Mouse (Mus musculus): Measurements from ENCODE around the gene Adamts4. TPM values are rescaled to one million over a fixed set of nuclear protein-coding genes. Genes with fewer than 3 reads are reported as not detected.
A peak's percentile ranks its signal among the peaks of the same experiment; 100 is the strongest.

Adamts4 gene
- 11.7 and 13.1 TPM in 2 replicates for polyA plus RNA-seq (2014; fragmentation: Nextera tagmentation; extraction: Ambion mirVana)

- Histone ChIP-seq H3K4me3 (ENCODE audit: low read depth, low read length) (peak within 1 kb of the TSS; percentile 46), H3K4me2 (ENCODE audit: low read depth, low read length) (peak within 1 kb of the TSS; percentile 80), H3K36me3 (ENCODE audit: control insufficient read depth, insufficient read depth, low read length) (peaks cover 27% of the 10 kb centered on the region), H3K9me3 (ENCODE audit: control insufficient read depth, low read length) (no peaks in the 10 kb centered on the region), H3K9ac (ENCODE audit: low read depth, low read length) (peak within 1 kb of the TSS; percentile 63), H3K4me1 (ENCODE audit: control insufficient read depth, insufficient read depth, low read length) (peaks cover 50% of the 10 kb centered on the region), H3K27me3 (replicated peaks; ENCODE audit: control insufficient read depth, insufficient read depth, low read length) (no peaks in the 10 kb centered on the region), H3K27ac (replicated peaks; ENCODE audit: low read depth, low read length) (peak within 1 kb of the TSS; percentile 93)
- ATAC-seq (ENCODE audit: low read depth) (peak; percentile 30; the same call in 1 of the 2 replicates), DNase-seq (ENCODE audit: low spot score) (peak; percentile 90)
- 5% methylated on average over 5 of the region's 5 CpGs for WGBS
Measured at GRCm38 (mm10) chr1:171249913-171250600, at the start of gene Adamts4. TSS of gene Adamts4 (plus strand) at chr1:171250421.

- ATAC-seq (ENCODE audit: low read depth) (no peak), DNase-seq (ENCODE audit: low spot score) (no peak)
- no peak overlapping the region for H3K27ac ChIP-seq (replicated peaks; ENCODE audit: low read depth, low read length)
- H3K36me3 ChIP-seq (ENCODE audit: control insufficient read depth, insufficient read depth, low read length): no peaks in the 10 kb centered on the region
- H3K4me1 ChIP-seq (ENCODE audit: control insufficient read depth, insufficient read depth, low read length): 0 out of 2 replicates have a peak, but pooled peaks cover 6% of the 10 kb centered on the region
- H3K9ac ChIP-seq (ENCODE audit: low read depth, low read length): no peak overlapping the region
- no peak overlapping the region for H3K4me3 ChIP-seq (ENCODE audit: low read depth, low read length)
- WGBS: 94% methylated on average over 1 of the region's 1 CpGs
- no peaks in the 10 kb centered on the region for H3K9me3 ChIP-seq (ENCODE audit: control insufficient read depth, low read length)
- H3K27me3 ChIP-seq (replicated peaks; ENCODE audit: control insufficient read depth, insufficient read depth, low read length): peaks cover 19% of the 10 kb centered on the region
- H3K4me2 ChIP-seq (ENCODE audit: low read depth, low read length): no peak overlapping the region
Measured at GRCm38 (mm10) chr1:171200769-171201168, 49.5 kb upstream of the Adamts4 start.

DNA sequence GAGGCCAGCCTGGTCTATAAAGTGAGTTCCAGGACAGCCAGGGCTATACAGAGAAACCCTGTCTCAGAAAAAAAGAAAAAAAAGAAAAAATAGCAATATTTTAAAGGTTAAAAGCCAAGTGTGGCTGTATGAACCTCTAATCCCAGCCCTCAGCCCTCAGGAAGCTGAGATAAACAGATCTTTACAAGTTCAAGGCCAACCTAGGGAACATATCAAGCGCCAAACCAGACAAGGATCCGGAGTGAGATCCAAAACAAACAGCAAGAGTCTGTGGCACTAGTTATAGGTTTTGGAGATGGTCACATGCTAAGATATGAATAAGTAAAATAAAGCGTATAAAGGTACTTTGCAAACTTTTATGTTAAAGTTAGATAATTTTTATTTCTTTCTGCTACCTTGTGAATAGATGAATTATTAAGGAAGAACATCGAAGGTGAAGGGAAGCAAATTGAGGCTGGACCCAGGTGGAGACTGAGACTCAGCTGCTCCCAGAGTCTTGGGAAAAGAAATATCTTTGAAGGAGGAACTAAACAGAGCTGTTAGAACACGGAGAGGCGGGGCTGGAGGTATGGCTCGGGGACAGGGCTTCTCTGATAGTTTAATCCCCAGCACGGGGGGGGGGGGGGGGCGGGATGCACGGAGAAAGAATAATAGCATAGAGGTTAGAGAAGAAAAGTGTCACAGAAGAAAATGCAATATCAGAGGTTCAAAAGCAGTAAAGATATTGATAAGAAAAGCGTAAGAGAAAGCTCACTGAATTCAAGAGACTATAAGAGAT lies 46.6 kb upstream of the Adamts4 start:
- ATAC-seq (ENCODE audit: low read depth): no peak
- no peak overlapping the region for H3K4me2 ChIP-seq (ENCODE audit: low read depth, low read length)
- no peaks in the 10 kb centered on the region for H3K36me3 ChIP-seq (ENCODE audit: control insufficient read depth, insufficient read depth, low read length)
- no peaks in the 10 kb centered on the region for H3K9me3 ChIP-seq (ENCODE audit: control insufficient read depth, low read length)
- no peaks in the 10 kb centered on the region; the same call in 1 of the 2 replicates for H3K27me3 ChIP-seq (replicated peaks; ENCODE audit: control insufficient read depth, insufficient read depth, low read length)
- no peak for DNase-seq (ENCODE audit: low spot score)
- no peak overlapping the region for H3K9ac ChIP-seq (ENCODE audit: low read depth, low read length)
- 53% methylated on average over 10 of the region's 11 CpGs for WGBS
- no peaks in the 10 kb centered on the region for H3K4me1 ChIP-seq (ENCODE audit: control insufficient read depth, insufficient read depth, low read length)
- H3K4me3 ChIP-seq (ENCODE audit: low read depth, low read length): no peak overlapping the region
- no peak overlapping the region for H3K27ac ChIP-seq (replicated peaks; ENCODE audit: low read depth, low read length)

- Histone ChIP-seq H3K4me1 (ENCODE audit: control insufficient read depth, insufficient read depth, low read length) (no peaks in the 10 kb centered on the region), H3K9ac (ENCODE audit: low read depth, low read length) (no peak overlapping the region), H3K36me3 (ENCODE audit: control insufficient read depth, insufficient read depth, low read length) (no peaks in the 10 kb centered on the region), H3K27ac (replicated peaks; ENCODE audit: low read depth, low read length) (no peak overlapping the region), H3K27me3 (replicated peaks; ENCODE audit: control insufficient read depth, insufficient read depth, low read length) (no peaks in the 10 kb centered on the region; the same call in 1 of the 2 replicates), H3K4me3 (ENCODE audit: low read depth, low read length) (no peak overlapping the region), H3K4me2 (ENCODE audit: low read depth, low read length) (no peak overlapping the region), H3K9me3 (ENCODE audit: control insufficient read depth, low read length) (no peaks in the 10 kb centered on the region)
- no peak for ATAC-seq (ENCODE audit: low read depth)
- no peak for DNase-seq (ENCODE audit: low spot score)
- WGBS: 47% methylated on average over 7 of the region's 7 CpGs
Measured at GRCm38 (mm10) chr1:171204249-171204644, 46.0 kb upstream of the Adamts4 start.

DNA sequence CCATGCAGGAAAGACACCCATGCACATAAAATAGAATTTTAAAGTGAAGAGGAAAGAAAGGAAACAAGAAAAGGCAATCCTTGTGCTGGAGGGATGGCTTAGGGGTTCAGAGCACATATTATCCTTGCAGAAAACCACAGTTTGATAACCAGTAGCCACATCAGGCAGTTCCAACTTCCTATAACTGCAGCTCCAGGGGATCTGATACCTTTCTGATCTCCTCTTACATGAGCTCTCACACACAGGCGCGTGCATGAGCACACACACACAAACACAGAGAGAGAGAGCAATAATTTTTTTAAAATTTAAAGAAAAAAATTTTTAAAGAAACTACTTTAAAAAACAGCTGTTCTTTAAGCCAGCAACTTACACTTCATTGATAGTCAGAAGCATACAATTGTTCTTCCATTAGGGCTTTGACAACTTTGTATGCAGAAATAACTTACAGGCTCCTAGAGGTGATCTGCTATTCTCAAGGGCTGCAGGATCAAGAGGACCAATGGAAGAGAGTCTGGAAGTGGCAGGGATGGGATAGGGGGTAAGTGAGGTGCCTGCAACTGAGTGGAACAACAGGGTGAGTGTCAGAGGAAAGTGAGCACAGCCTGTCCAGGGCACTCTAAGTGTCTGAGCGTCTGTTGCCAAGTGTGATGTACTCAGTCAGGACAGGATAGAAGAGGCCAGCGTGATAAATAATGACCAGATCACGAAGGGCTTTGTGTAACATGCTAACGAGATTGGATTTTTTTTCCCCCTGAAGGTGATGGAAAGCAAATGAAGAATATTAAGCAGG lies 44.3 kb upstream of the Adamts4 start:
- H3K4me1 ChIP-seq (ENCODE audit: control insufficient read depth, insufficient read depth, low read length): no peaks in the 10 kb centered on the region
- DNase-seq (ENCODE audit: low spot score) (no peak), ATAC-seq (ENCODE audit: low read depth) (no peak)
- no peak overlapping the region for H3K4me2 ChIP-seq (ENCODE audit: low read depth, low read length)
- no peaks in the 10 kb centered on the region for H3K36me3 ChIP-seq (ENCODE audit: control insufficient read depth, insufficient read depth, low read length)
- 78% methylated on average over 6 of the region's 6 CpGs for WGBS
- H3K9ac ChIP-seq (ENCODE audit: low read depth, low read length): no peak overlapping the region
- no peaks in the 10 kb centered on the region for H3K9me3 ChIP-seq (ENCODE audit: control insufficient read depth, low read length)
- H3K27ac ChIP-seq (replicated peaks; ENCODE audit: low read depth, low read length): no peak overlapping the region
- H3K27me3 ChIP-seq (replicated peaks; ENCODE audit: control insufficient read depth, insufficient read depth, low read length): no peaks in the 10 kb centered on the region; the same call in 1 of the 2 replicates
- no peak overlapping the region for H3K4me3 ChIP-seq (ENCODE audit: low read depth, low read length)

- Histone ChIP-seq H3K9me3 (ENCODE audit: control insufficient read depth, low read length) (no peaks in the 10 kb centered on the region), H3K4me1 (ENCODE audit: control insufficient read depth, insufficient read depth, low read length) (no peaks in the 10 kb centered on the region), H3K9ac (ENCODE audit: low read depth, low read length) (no peak overlapping the region), H3K27ac (replicated peaks; ENCODE audit: low read depth, low read length) (no peak overlapping the region), H3K36me3 (ENCODE audit: control insufficient read depth, insufficient read depth, low read length) (no peaks in the 10 kb centered on the region), H3K4me3 (ENCODE audit: low read depth, low read length) (no peak overlapping the region), H3K27me3 (replicated peaks; ENCODE audit: control insufficient read depth, insufficient read depth, low read length) (no peaks in the 10 kb centered on the region; the same call in 1 of the 2 replicates), H3K4me2 (ENCODE audit: low read depth, low read length) (no peak overlapping the region)
- 9% methylated on average over 4 of the region's 4 CpGs for WGBS
- DNase-seq (ENCODE audit: low spot score) (no peak), ATAC-seq (ENCODE audit: low read depth) (peak; percentile 62; the same call in 1 of the 2 replicates)
Measured at GRCm38 (mm10) chr1:171209409-171209808, 40.8 kb upstream of the Adamts4 start.

GRCm38 (mm10) chr1:171212854-171213253 lies 37.4 kb upstream of the Adamts4 start:
- Histone ChIP-seq H3K4me1 (ENCODE audit: control insufficient read depth, insufficient read depth, low read length) (no peaks in the 10 kb centered on the region), H3K4me3 (ENCODE audit: low read depth, low read length) (no peak overlapping the region), H3K9me3 (ENCODE audit: control insufficient read depth, low read length) (no peaks in the 10 kb centered on the region), H3K27me3 (replicated peaks; ENCODE audit: control insufficient read depth, insufficient read depth, low read length) (no peaks in the 10 kb centered on the region), H3K36me3 (ENCODE audit: control insufficient read depth, insufficient read depth, low read length) (peaks cover 3% of the 10 kb centered on the region; the same call in 1 of the 2 replicates), H3K27ac (replicated peaks; ENCODE audit: low read depth, low read length) (no peak overlapping the region), H3K4me2 (ENCODE audit: low read depth, low read length) (no peak overlapping the region), H3K9ac (ENCODE audit: low read depth, low read length) (no peak overlapping the region)
- no peak for DNase-seq (ENCODE audit: low spot score)
- no peak for ATAC-seq (ENCODE audit: low read depth)
- WGBS: 40% methylated on average over 3 of the region's 3 CpGs

DNA sequence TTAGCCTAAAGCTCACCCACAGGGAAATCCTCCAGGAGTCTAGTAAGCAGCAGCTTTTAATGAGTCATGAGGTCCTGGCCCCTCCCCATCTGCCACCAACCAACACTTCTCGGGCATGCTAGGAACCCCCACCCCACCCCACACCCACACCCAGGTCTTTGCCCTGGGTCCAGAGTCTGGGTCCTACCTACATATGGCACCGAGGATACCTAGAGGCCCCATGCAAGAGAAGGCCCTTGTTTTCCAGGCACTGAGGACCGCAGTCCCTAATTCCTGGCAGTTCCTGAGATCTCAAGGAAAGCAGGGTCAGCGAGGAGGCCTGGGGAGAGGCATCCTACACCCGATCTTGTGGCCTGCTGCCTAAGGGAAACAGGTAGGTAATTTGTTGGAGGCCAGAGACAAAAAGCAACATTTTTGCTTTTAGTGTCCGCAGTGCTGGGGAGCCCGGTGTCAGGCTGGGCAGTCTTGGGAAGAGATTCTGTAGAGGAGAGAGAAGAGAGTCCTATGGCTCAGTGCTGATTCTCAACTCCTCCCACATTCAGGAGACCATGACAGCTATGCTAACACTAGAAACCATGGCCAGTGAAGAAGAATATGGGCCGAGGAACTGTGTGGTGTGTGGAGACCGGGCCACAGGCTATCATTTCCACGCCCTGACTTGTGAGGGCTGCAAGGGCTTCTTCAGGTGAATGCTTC lies 36.3 kb upstream of the Adamts4 start, which contains the start of gene Nr1i3:
TSS of gene Nr1i3 (plus strand) at position 170 of the 696 bp plus-strand sequence.
- no peak for DNase-seq (ENCODE audit: low spot score)
- Histone ChIP-seq H3K9me3 (ENCODE audit: control insufficient read depth, low read length) (no peaks in the 10 kb centered on the region), H3K9ac (ENCODE audit: low read depth, low read length) (no peak within 1 kb of the TSS), H3K27ac (replicated peaks; ENCODE audit: low read depth, low read length) (no peak within 1 kb of the TSS), H3K4me2 (ENCODE audit: low read depth, low read length) (no peak within 1 kb of the TSS), H3K27me3 (replicated peaks; ENCODE audit: control insufficient read depth, insufficient read depth, low read length) (no peaks in the 10 kb centered on the region), H3K4me1 (ENCODE audit: control insufficient read depth, insufficient read depth, low read length) (no peaks in the 10 kb centered on the region), H3K36me3 (ENCODE audit: control insufficient read depth, insufficient read depth, low read length) (peaks cover 3% of the 10 kb centered on the region; the same call in 1 of the 2 replicates), H3K4me3 (ENCODE audit: low read depth, low read length) (no peak within 1 kb of the TSS)
- no peak for ATAC-seq (ENCODE audit: low read depth)
- WGBS: 68% methylated on average over 10 of the region's 10 CpGs
